ENCODE assay signal across 8 mouse cellular contexts in the genomic region with DNA sequence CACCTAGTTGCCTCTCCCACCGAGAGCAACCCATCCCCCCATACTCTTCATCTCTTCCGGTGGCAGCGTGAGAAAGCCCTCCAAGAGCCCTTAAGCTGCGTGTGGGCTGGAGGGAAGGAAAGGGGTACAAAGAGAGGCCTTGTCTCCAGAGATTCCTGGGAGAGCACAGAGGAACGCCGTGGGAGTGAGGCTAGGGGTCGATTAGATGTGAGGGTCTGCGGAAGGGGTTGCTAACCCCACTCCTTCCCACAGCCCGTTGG. TPM values are rescaled to one million over a fixed set of nuclear protein-coding genes. Genes with fewer than 3 reads are reported as not detected.
DNase-seq lines count a peak whose midpoint lies in the region; ATAC-seq and TF ChIP-seq lines count a peak whose summit lies in the region.

No protein-coding gene starts in this region.

- intact Hi-C loops in heart, postnatal 10 days (cut with DNase I) = no loop called here

- H3K9ac ChIP-seq in heart, embryonic 15.5 days = peak overlapping the region; percentile 67
- peak overlapping the region; percentile 68 for H3K9ac ChIP-seq in hindbrain, embryonic 16.5 days (ENCODE audit: low read depth, low read length)

- no peak for ATAC-seq in heart, embryonic 15.5 days (replicated peaks; ENCODE audit: insufficient number of reproducible peaks, insufficient read depth, low FRiP score, low read depth)
- ATAC-seq in hindbrain, embryonic 16.5 days = peak; percentile 22

- DNase-seq in heart, postnatal 10 days = no peak
- DNase-seq in brain, embryonic 14.5 days (ENCODE audit: low read depth) = peak; percentile 81
- peak; percentile 67 for DNase-seq in midbrain, embryonic 10.5 days (ENCODE audit: low spot score)
- no peak for DNase-seq in adrenal gland, postnatal 25 days
- no peak for DNase-seq in layer of hippocampus, postnatal 25 days (ENCODE audit: extremely low spot score in 1 of 2, low spot score in 1 of 2)
- DNase-seq in urinary bladder, adult 18-20 months (ENCODE audit: low spot score in 2 of 2) = no peak

- peaks cover 18% of the 10 kb centered on the region; the same call in 1 of the 2 replicates for H3K36me3 ChIP-seq in heart, embryonic 15.5 days
- no peaks in the 10 kb centered on the region for H3K36me3 ChIP-seq in hindbrain, embryonic 16.5 days (ENCODE audit: control insufficient read depth, insufficient read depth, low read length)
- H3K36me3 ChIP-seq in midbrain, embryonic 10.5 days = peaks cover 40% of the 10 kb centered on the region

- peaks cover 62% of the 10 kb centered on the region for H3K4me1 ChIP-seq in heart, embryonic 15.5 days (replicated peaks)
- peaks cover 19% of the 10 kb centered on the region for H3K4me1 ChIP-seq in hindbrain, embryonic 16.5 days (ENCODE audit: control insufficient read depth, insufficient read depth, low read depth, low read length)
- H3K4me1 ChIP-seq in midbrain, embryonic 10.5 days = peaks cover 42% of the 10 kb centered on the region

- no peak for TF ChIP-seq CTCF in brain, embryonic 14.5 days (IDR thresholded peaks at IDR 0.05; ENCODE audit: borderline replicate concordance, extremely low read depth, insufficient read depth, insufficient read length)

- H3K27ac ChIP-seq in heart, embryonic 15.5 days = peak overlapping the region; percentile 87
- peak overlapping the region; percentile 80 for H3K27ac ChIP-seq in hindbrain, embryonic 16.5 days (ENCODE audit: low read depth, low read length)
- H3K27ac ChIP-seq in midbrain, embryonic 10.5 days (replicated peaks) = peak overlapping the region; percentile 93

- peak overlapping the region; percentile 65 for H3K4me3 ChIP-seq in heart, embryonic 15.5 days
- H3K4me3 ChIP-seq in hindbrain, embryonic 16.5 days (ENCODE audit: low read length) = peak overlapping the region; percentile 52
- peak overlapping the region; percentile 71 for H3K4me3 ChIP-seq in midbrain, embryonic 10.5 days

- under 1% methylated on average over 9 of the region's 9 CpGs for WGBS in heart, embryonic 15.5 days
- WGBS in hindbrain, embryonic 16.5 days = under 1% methylated on average over 9 of the region's 9 CpGs
- WGBS in midbrain, embryonic 10.5 days = 1% methylated on average over 9 of the region's 9 CpGs

- peak overlapping the region; percentile 85 for H3K4me2 ChIP-seq in heart, embryonic 15.5 days
- peak overlapping the region; percentile 98 for H3K4me2 ChIP-seq in hindbrain, embryonic 16.5 days (ENCODE audit: low read length)

- H3K27me3 ChIP-seq in heart, embryonic 15.5 days = no peaks in the 10 kb centered on the region
- H3K27me3 ChIP-seq in hindbrain, embryonic 16.5 days (replicated peaks; ENCODE audit: control insufficient read depth, insufficient read depth, low read length) = no peaks in the 10 kb centered on the region
- H3K27me3 ChIP-seq in midbrain, embryonic 10.5 days (ENCODE audit: low read depth, poor library complexity, severe bottlenecking) = no peaks in the 10 kb centered on the region

- TF ChIP-seq POLR2A in brain, embryonic 14.5 days (IDR thresholded peaks at IDR 0.05; ENCODE audit: borderline replicate concordance, extremely low read depth, insufficient read depth, insufficient read length, poor library complexity, severe bottlenecking) = no peak

- no peaks in the 10 kb centered on the region for H3K9me3 ChIP-seq in heart, embryonic 15.5 days (replicated peaks)
- H3K9me3 ChIP-seq in hindbrain, embryonic 16.5 days (ENCODE audit: control insufficient read depth, low read length) = no peaks in the 10 kb centered on the region
- H3K9me3 ChIP-seq in midbrain, embryonic 10.5 days (replicated peaks) = no peaks in the 10 kb centered on the region

RNA-seq across cellular contexts. Expression of a gene that starts 0.8 kb away (rescaled TPM):
- polyA plus RNA-seq in heart, embryonic 15.5 days (2015; fragmentation: Nextera tagmentation; extraction: Ambion mirVana) = 35.0 and 41.4 TPM in 2 replicates
- 10 to 100 TPM; 34.3 to 39.2 TPM for total RNA-seq in heart, postnatal 10 days (2021)
- polyA plus RNA-seq in brain, embryonic 14.5 days (2012; rRNA removed) = 34.2 and 44.8 TPM in 2 replicates
- 25.9 and 31.0 TPM in 2 replicates for polyA plus RNA-seq in hindbrain, embryonic 16.5 days (2015; fragmentation: Nextera tagmentation; extraction: Ambion mirVana)
- polyA plus RNA-seq in midbrain, embryonic 10.5 days (2016; fragmentation: Nextera tagmentation; extraction: Ambion mirVana) = 49.1 and 53.7 TPM in 2 replicates
- 10.4 and 11.8 TPM in 2 replicates for total RNA-seq in adrenal gland, postnatal 25 days (2021)
- total RNA-seq in layer of hippocampus, postnatal 25 days (2021) = 10 to 100 TPM; 15.7 to 18.8 TPM

RNA-seq across cellular contexts. Expression of a gene that starts 13.2 kb away (rescaled TPM):
- 50.5 and 53.7 TPM in 2 replicates for polyA plus RNA-seq in heart, embryonic 15.5 days (2015; fragmentation: Nextera tagmentation; extraction: Ambion mirVana)
- 10 to 100 TPM; 48.2 to 57.7 TPM for total RNA-seq in heart, postnatal 10 days (2021)
- 41.5 and 52.2 TPM in 2 replicates for polyA plus RNA-seq in brain, embryonic 14.5 days (2012; rRNA removed)
- 46.5 and 52.9 TPM in 2 replicates for polyA plus RNA-seq in hindbrain, embryonic 16.5 days (2015; fragmentation: Nextera tagmentation; extraction: Ambion mirVana)
- 68.7 and 72.2 TPM in 2 replicates for polyA plus RNA-seq in midbrain, embryonic 10.5 days (2016; fragmentation: Nextera tagmentation; extraction: Ambion mirVana)
- 27.2 and 36.3 TPM in 2 replicates for total RNA-seq in adrenal gland, postnatal 25 days (2021)
- 10 to 100 TPM; 25.9 to 27.6 TPM for total RNA-seq in layer of hippocampus, postnatal 25 days (2021)

RNA-seq across cellular contexts. Expression of a gene that starts 13.3 kb away (rescaled TPM):
- 1.4 and 2.2 TPM in 2 replicates for polyA plus RNA-seq in heart, embryonic 15.5 days (2015; fragmentation: Nextera tagmentation; extraction: Ambion mirVana)
- 1 to 10 TPM; 2.8 to 3.4 TPM for total RNA-seq in heart, postnatal 10 days (2021)
- polyA plus RNA-seq in brain, embryonic 14.5 days (2012; rRNA removed) = 2.0 and 2.1 TPM in 2 replicates
- polyA plus RNA-seq in hindbrain, embryonic 16.5 days (2015; fragmentation: Nextera tagmentation; extraction: Ambion mirVana) = 4.5 and 5.3 TPM in 2 replicates
- polyA plus RNA-seq in midbrain, embryonic 10.5 days (2016; fragmentation: Nextera tagmentation; extraction: Ambion mirVana) = 0.76 and 1.7 TPM in 2 replicates
- total RNA-seq in adrenal gland, postnatal 25 days (2021) = 1.7 TPM in 1 of 2 replicates, not detected in the other
- 1 to 10 TPM; 5.8 to 8.0 TPM for total RNA-seq in layer of hippocampus, postnatal 25 days (2021)

RNA-seq across cellular contexts. Expression of a gene that starts 26.8 kb away (rescaled TPM):
- polyA plus RNA-seq in heart, embryonic 15.5 days (2015; fragmentation: Nextera tagmentation; extraction: Ambion mirVana) = 11.4 and 14.0 TPM in 2 replicates
- total RNA-seq in heart, postnatal 10 days (2021) = 10 to 100 TPM in 1 of 2 experiments, 1 to 10 TPM in 1; 9.7 to 12.3 TPM
- polyA plus RNA-seq in brain, embryonic 14.5 days (2012; rRNA removed) = 23.0 and 23.1 TPM in 2 replicates
- polyA plus RNA-seq in hindbrain, embryonic 16.5 days (2015; fragmentation: Nextera tagmentation; extraction: Ambion mirVana) = 16.9 and 18.2 TPM in 2 replicates
- polyA plus RNA-seq in midbrain, embryonic 10.5 days (2016; fragmentation: Nextera tagmentation; extraction: Ambion mirVana) = 17.6 and 18.9 TPM in 2 replicates
- 21.8 and 26.0 TPM in 2 replicates for total RNA-seq in adrenal gland, postnatal 25 days (2021)
- 10 to 100 TPM; 17.1 to 24.3 TPM for total RNA-seq in layer of hippocampus, postnatal 25 days (2021)

RNA-seq across cellular contexts. Expression of a gene that starts 42.3 kb away (rescaled TPM):
- polyA plus RNA-seq in heart, embryonic 15.5 days (2015; fragmentation: Nextera tagmentation; extraction: Ambion mirVana) = 168 and 174 TPM in 2 replicates
- 100 to 1,000 TPM; 182 to 197 TPM for total RNA-seq in heart, postnatal 10 days (2021)
- polyA plus RNA-seq in brain, embryonic 14.5 days (2012; rRNA removed) = 57.1 and 58.2 TPM in 2 replicates
- 57.2 and 62.9 TPM in 2 replicates for polyA plus RNA-seq in hindbrain, embryonic 16.5 days (2015; fragmentation: Nextera tagmentation; extraction: Ambion mirVana)
- polyA plus RNA-seq in midbrain, embryonic 10.5 days (2016; fragmentation: Nextera tagmentation; extraction: Ambion mirVana) = 98.5 and 108 TPM in 2 replicates
- 213 and 238 TPM in 2 replicates for total RNA-seq in adrenal gland, postnatal 25 days (2021)
- total RNA-seq in layer of hippocampus, postnatal 25 days (2021) = 10 to 100 TPM; 55.8 to 58.1 TPM

Comparison
In these comparisons a context has a peak if more than half of its experiments do, and no peak if none do; other contexts are left out.
1. DNase-seq: peak in brain, embryonic 14.5 days (single experiment) and midbrain, embryonic 10.5 days (single experiment); none in heart, postnatal 10 days (0 of 2), adrenal gland, postnatal 25 days (single experiment), layer of hippocampus, postnatal 25 days (0 of 2) and urinary bladder, adult 18-20 months (0 of 2).
2. Peak in every context shown above with its lines, with median percentiles within 50 percentile points of each other: H3K27ac ChIP-seq and H3K4me3 ChIP-seq.